In the genomic region with DNA sequence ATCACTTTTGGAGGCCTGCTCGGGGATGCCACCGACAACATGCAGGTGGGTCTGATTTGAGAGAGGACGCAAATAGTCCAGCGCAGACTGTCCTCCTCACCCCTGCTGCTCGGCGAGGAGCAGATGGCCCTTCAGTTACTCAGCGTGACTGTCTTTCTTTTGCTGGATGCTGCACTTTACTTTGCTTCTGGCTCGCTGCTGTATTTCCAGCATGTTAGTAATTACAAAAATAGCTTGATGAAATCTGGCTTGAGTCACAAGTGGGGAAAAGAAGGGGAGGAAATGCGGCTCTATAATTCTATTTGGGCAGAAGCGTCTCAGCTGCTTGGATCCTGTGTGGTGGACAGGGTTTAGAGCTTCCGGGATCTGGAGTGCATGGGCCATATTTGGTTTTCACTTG, we compare ENCODE assay signal across 10 mouse cellular contexts.
DNase-seq lines count a peak whose midpoint lies in the region; TF ChIP-seq lines count a peak whose summit lies in the region.
"Had no signal": no experiment of that assay in that cellular context is flagged by ENCODE, and none has a peak within 500 bp of the region (broad histone marks: within the 10 kb centered on the region; RNA-seq: fewer than 3 reads in every experiment).

No protein-coding gene starts in this region.

- H3K27me3 ChIP-seq in cerebellum, adult 2 months (ENCODE audit: control insufficient read depth, insufficient read depth, low read length): no peaks in the 10 kb centered on the region
- H3K27me3 ChIP-seq: megakaryocyte, embryonic 14.5 days had no signal

- peak overlapping the region; percentile 84 for H3K27ac ChIP-seq in cerebellum, adult 2 months (ENCODE audit: insufficient read depth, low read length)

- no peak overlapping the region for H3K4me3 ChIP-seq in cerebellum, adult 2 months (replicated peaks; ENCODE audit: insufficient read depth, low read depth, low read length)
- H3K4me3 ChIP-seq: erythroblast, embryonic 14.5 days; megakaryocyte, embryonic 14.5 days had no signal

- no peak for TF ChIP-seq CTCF in cerebellum, adult 2 months (IDR thresholded peaks at IDR 0.05; ENCODE audit: borderline replicate concordance, insufficient read depth, low read depth, low read length)

- H3K4me1 ChIP-seq in cerebellum, adult 2 months (ENCODE audit: control insufficient read depth, insufficient read depth, low read length): peaks cover 17% of the 10 kb centered on the region
- H3K4me1 ChIP-seq: megakaryocyte, embryonic 14.5 days had no signal

- 15% methylated on average over 11 of the region's 11 CpGs for whole genome bisulfite sequencing in cerebellum, adult 2 months

- peak; percentile 76 to 87 for DNase-seq in cerebellum, adult 2 months
- peak; percentile 66 to 67 for DNase-seq in cerebellum, postnatal 36 days
- peak; percentile 20 to 35 for DNase-seq in layer of hippocampus, postnatal 10 days (ENCODE audit: low spot score in 2 of 2)
- peak; percentile 79 for DNase-seq in right cerebral cortex, adult 18-20 months
- no peak for DNase-seq in kidney, postnatal 10 days
- no peak for DNase-seq in thymus, postnatal 36 days
- DNase-seq in Muller cell, postnatal 12 days (ENCODE audit: inconsistent ontology term): no peak
- DNase-seq: spleen, adult 18-20 months had no signal

- TF ChIP-seq POLR2A in cerebellum, adult 2 months (IDR thresholded peaks at IDR 0.05; ENCODE audit: borderline replicate concordance, insufficient read depth, low read length): no peak

Comparison
In these comparisons a context has a peak if more than half of its experiments do, and no peak if none do; other contexts are left out.
1. DNase-seq: peak in cerebellum, adult 2 months (2 of 2), cerebellum, postnatal 36 days (2 of 2), layer of hippocampus, postnatal 10 days (2 of 2) and right cerebral cortex, adult 18-20 months (single experiment); none in kidney, postnatal 10 days (single experiment), thymus, postnatal 36 days (0 of 2) and Muller cell, postnatal 12 days (single experiment).